In the genomic region with DNA sequence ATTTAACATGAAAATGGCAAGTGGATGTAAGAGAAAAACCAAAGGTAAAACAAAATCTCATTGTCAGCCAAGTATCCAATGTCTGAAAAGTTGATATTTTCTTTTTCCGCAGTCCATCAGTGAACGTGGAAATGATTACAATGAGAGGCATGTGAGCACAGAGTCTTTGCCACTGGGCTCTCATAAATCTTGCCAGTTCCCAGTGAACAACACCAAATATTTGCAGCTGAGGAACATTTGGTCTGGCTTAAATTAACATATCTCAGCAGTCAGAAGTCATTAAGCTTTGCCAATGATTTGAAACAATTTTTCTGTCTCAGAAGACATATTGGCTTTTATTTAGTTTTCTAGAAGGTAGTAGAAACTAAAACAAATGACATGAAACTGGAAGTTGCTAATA, we compare ENCODE assay signal across 14 mouse cellular contexts.
A peak's percentile ranks its signal among the peaks of the same experiment; 100 is the strongest.
DNase-seq lines count a peak whose midpoint lies in the region.
"Had no signal": no experiment of that assay in that cellular context is flagged by ENCODE, and none has a peak within 500 bp of the region (broad histone marks: within the 10 kb centered on the region; RNA-seq: fewer than 3 reads in every experiment).

No protein-coding gene starts in this region.

- peak; percentile 4 to 9 for DNase-seq in cerebellum, postnatal 10 days
- no peak for DNase-seq in cerebellum, adult 11-12 months
- DNase-seq in embryo, embryonic 11 days: peak; percentile 32
- DNase-seq in embryo, embryonic 9.5 days (ENCODE audit: extremely low spot score): no peak
- peak; percentile 51 for DNase-seq in mesoderm, embryonic 11.5 days (ENCODE audit: low read depth, low spot score)
- DNase-seq in frontal cortex, postnatal 10 days (ENCODE audit: low spot score in 2 of 2): no peak
- DNase-seq: adrenal gland, adult 8-10 months; adrenal gland, postnatal 14 days; adrenal gland, postnatal 36 days; B cell, adult 2 months; cerebellum, adult 18-20 months; cerebellum, adult 8-10 months; cerebellum, adult 9-11 months; cerebellum, postnatal 25 days had no signal

Comparison
In these comparisons a context has a peak if more than half of its experiments do, and no peak if none do; other contexts are left out.
1. DNase-seq: peak in cerebellum, postnatal 10 days (2 of 2), embryo, embryonic 11 days (single experiment) and mesoderm, embryonic 11.5 days (single experiment); none in cerebellum, adult 11-12 months (single experiment), embryo, embryonic 9.5 days (single experiment) and frontal cortex, postnatal 10 days (0 of 2).